Mouse (Mus musculus) stomach, embryonic 16.5 days (tissue): ENCODE data around the gene Glipr2. TPM values are rescaled to one million over a fixed set of nuclear protein-coding genes. Genes with fewer than 3 reads are reported as not detected.
A peak's percentile ranks its signal among the peaks of the same experiment; 100 is the strongest.

Source experiments
- ATAC-seq: fragments of 200-750 bp; cut with Nextera tagmentation; 2 replicates; pipeline ENCODE4 v1.8.0; 2017; ENCODE audit warnings: moderate number of reproducible peaks, moderate TSS enrichment; ENCODE audit not compliant: insufficient read depth, low FRiP score
- H3K27ac ChIP-seq: fragments of 300-500 bp; sonication (generic); 2 replicates; pipeline ENCODE4 v1.5.1; 2014; ENCODE audit warnings: low read length
- H3K27me3 ChIP-seq: fragments of 300-500 bp; sonication (generic); 2 replicates; pipeline ENCODE4 v1.6.1; 2014; ENCODE audit warnings: low read length, control low read depth, mixed read lengths; ENCODE audit not compliant: control insufficient read depth, insufficient read depth
- H3K36me3 ChIP-seq: fragments of 300-500 bp; sonication (generic); 2 replicates; pipeline ENCODE4 v1.6.1; 2014; ENCODE audit warnings: low read length; ENCODE audit not compliant: control insufficient read depth, insufficient read depth
- H3K4me1 ChIP-seq: fragments of 300-500 bp; sonication (generic); 2 replicates; pipeline ENCODE4 v1.6.1; 2014; ENCODE audit warnings: low read length, control low read depth, mixed read lengths; ENCODE audit not compliant: control insufficient read depth, insufficient read depth
- H3K4me2 ChIP-seq: fragments of 300-500 bp; sonication (generic); 2 replicates; pipeline ENCODE4 v1.6.1; 2014; ENCODE audit warnings: low read depth, low read length, mixed read lengths
- H3K4me3 ChIP-seq: fragments of 300-500 bp; sonication (generic); replicated peaks from 2 replicates; pipeline ENCODE4 v1.5.1; 2014; ENCODE audit warnings: mild to moderate bottlenecking, low read length
- H3K9ac ChIP-seq: fragments of 300-500 bp; sonication (generic); 2 replicates; pipeline ENCODE4 v1.6.1; 2014; ENCODE audit warnings: low read length
- H3K9me3 ChIP-seq: fragments of 300-500 bp; sonication (generic); replicated peaks from 2 replicates; pipeline ENCODE4 v1.6.1; 2016; ENCODE audit warnings: low read length, control low read depth; ENCODE audit not compliant: control insufficient read depth
- WGBS: fragments of 180-500 bp; shearing (Covaris S2); extraction: QIAGEN DNeasy Blood & Tissue Kit; methylation state at CpG from one replicate; pipeline ENCODE4 v1.1.7; 2014; 5-methylcytosine and 5-hydroxymethylcytosine counted together
- polyA plus RNA-seq: library from polyadenylated mRNA; unstranded; fragments of >200 nt; fragmentation: Nextera tagmentation; extraction: Ambion mirVana; gene quantifications from 2 replicates; pipeline ENCODE4 v1.2.1, GENCODE M21; 2015

Glipr2 gene
- 105 and 120 TPM in 2 replicates for polyA plus RNA-seq

DNA sequence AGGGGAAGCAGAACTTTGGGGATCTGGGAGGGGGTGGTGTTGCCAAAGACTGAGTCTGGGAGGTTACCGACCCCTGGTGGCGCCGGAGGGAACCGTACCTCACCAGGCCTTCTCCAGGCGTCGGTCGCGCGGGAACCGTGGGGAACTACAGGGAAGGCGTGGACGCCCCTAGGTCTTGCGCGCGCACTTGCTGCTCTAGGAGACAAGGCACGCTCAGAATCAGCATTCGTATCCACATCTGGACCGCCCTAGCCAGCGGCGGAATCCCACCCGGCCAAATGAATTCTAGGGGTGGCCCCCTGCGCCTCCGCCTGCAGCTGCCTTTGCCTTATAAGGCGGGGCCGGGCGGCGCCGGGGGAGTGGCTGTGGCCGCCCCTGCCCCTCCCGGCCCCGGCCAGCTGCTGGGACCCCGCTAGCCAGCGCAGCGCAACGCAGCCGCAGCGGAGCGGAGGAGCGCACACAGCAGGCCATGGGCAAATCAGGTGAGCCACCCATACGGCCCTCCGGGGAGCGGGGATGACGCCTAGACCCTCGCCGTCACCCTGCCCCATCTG, at the start of gene Glipr2:
TSS of gene Glipr2 (plus strand) at position 110 of the 554 bp plus-strand sequence.
- Histone ChIP-seq H3K9ac (peak within 1 kb of the TSS; percentile 76), H3K27me3 (no peaks in the 10 kb centered on the region), H3K9me3 (no peaks in the 10 kb centered on the region), H3K36me3 (no peaks in the 10 kb centered on the region), H3K27ac (peak within 1 kb of the TSS; percentile 92), H3K4me3 (peak within 1 kb of the TSS; percentile 71), H3K4me2 (peak within 1 kb of the TSS; percentile 89), H3K4me1 (peaks cover 22% of the 10 kb centered on the region)
- WGBS: under 1% methylated on average over 45 of the region's 45 CpGs
- peak; percentile 92 for ATAC-seq

DNA sequence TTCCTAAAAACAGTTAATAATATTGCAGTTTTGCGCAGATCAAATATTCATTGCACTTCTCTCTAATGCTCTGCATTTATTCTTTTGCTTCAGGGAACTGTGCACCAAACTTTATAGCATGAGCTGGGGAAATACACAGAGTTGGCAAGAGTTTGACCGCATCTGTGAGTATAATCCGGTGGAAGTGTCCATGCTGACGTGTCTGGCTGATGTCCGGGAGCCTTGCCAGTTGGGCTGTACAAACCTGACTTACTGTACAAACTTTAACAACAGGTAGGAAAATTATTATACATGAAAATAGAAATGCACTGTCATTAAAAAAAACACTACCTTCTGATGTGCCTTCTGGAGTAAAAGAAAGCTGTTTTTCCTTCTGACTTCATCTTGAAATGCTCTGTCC, 39.0 kb upstream of the Glipr2 start:
- no peaks in the 10 kb centered on the region for H3K36me3 ChIP-seq
- no peaks in the 10 kb centered on the region for H3K27me3 ChIP-seq
- H3K4me3 ChIP-seq: no peak overlapping the region
- WGBS: 91% methylated on average over 5 of the region's 5 CpGs
- no peak overlapping the region for H3K27ac ChIP-seq
- H3K9me3 ChIP-seq: no peaks in the 10 kb centered on the region
- no peak overlapping the region for H3K9ac ChIP-seq
- H3K4me1 ChIP-seq: no peaks in the 10 kb centered on the region
- ATAC-seq: no peak
- H3K4me2 ChIP-seq: no peak overlapping the region

DNA sequence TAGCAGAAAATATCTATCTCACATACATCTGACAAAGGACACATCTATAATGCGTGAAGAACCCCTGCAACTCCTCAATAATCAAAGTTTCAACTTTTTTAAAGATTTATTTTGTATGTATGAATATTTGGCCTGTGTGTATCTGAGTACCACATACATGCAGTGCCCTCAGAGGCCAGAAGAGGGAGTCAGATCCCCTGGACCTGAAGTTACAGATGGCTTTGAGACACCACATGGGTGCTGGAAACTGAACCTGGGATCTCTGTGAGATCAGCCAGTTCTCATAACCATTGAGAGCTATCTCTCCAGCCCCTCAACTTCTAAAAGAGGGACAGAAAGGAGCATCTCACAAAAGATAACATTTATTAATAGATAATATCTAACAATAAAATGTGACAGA, 36.6 kb upstream of the Glipr2 start:
- ATAC-seq: no peak
- H3K4me3 ChIP-seq: no peak overlapping the region
- no peak overlapping the region for H3K27ac ChIP-seq
- no peak overlapping the region for H3K4me2 ChIP-seq
- H3K9me3 ChIP-seq: no peaks in the 10 kb centered on the region
- H3K9ac ChIP-seq: no peak overlapping the region
- H3K27me3 ChIP-seq: no peaks in the 10 kb centered on the region
- 94% methylated on average over 1 of the region's 1 CpGs for WGBS
- H3K36me3 ChIP-seq: no peaks in the 10 kb centered on the region
- no peaks in the 10 kb centered on the region for H3K4me1 ChIP-seq

DNA sequence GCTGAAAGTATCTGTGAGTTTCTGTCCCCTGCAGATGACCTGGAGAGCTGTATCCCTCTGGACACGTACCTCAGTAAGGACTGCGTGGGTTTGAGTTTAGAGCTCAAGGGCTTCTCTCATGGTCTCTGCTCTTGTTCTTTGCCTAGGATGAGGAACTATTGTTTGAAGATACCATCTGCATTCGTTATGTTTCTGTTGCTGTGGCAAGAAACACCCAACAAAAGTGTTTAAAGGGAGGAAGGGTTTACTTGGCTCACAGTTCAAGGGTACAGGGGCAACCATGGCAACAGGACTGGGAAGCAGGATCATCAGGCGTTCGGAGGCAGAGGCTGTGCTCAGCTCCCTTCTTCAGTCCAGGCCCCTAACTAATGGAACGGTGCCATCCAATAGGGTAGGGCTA, 32.1 kb upstream of the Glipr2 start:
- Histone ChIP-seq H3K9me3 (no peaks in the 10 kb centered on the region), H3K9ac (no peak overlapping the region), H3K36me3 (0 out of 2 replicates have a peak, but pooled peaks cover 7% of the 10 kb centered on the region), H3K4me1 (no peaks in the 10 kb centered on the region), H3K27me3 (no peaks in the 10 kb centered on the region), H3K27ac (no peak overlapping the region), H3K4me3 (no peak overlapping the region), H3K4me2 (no peak overlapping the region)
- no peak for ATAC-seq
- 87% methylated on average over 6 of the region's 6 CpGs for WGBS

GRCm38 (mm10) chr4:43925779-43926178, 31.4 kb upstream of the Glipr2 start:
- Histone ChIP-seq H3K4me1 (no peaks in the 10 kb centered on the region), H3K9me3 (no peaks in the 10 kb centered on the region), H3K9ac (no peak overlapping the region), H3K4me2 (no peak overlapping the region), H3K4me3 (no peak overlapping the region), H3K27me3 (no peaks in the 10 kb centered on the region), H3K27ac (no peak overlapping the region), H3K36me3 (0 out of 2 replicates have a peak, but pooled peaks cover 7% of the 10 kb centered on the region)
- peak; percentile 58; the same call in 1 of the 2 replicates for ATAC-seq
- 14% methylated on average over 3 of the region's 3 CpGs for WGBS

GRCm38 (mm10) chr4:43927826-43928225, 29.4 kb upstream of the Glipr2 start:
- Histone ChIP-seq H3K4me3 (no peak overlapping the region), H3K9me3 (no peaks in the 10 kb centered on the region)
- 94% methylated on average over 3 of the region's 3 CpGs for WGBS

GRCm38 (mm10) chr4:43931877-43932276, 25.3 kb upstream of the Glipr2 start:
- Histone ChIP-seq H3K4me3 (no peak overlapping the region), H3K4me1 (no peaks in the 10 kb centered on the region), H3K9ac (no peak overlapping the region), H3K27ac (no peak overlapping the region), H3K27me3 (no peaks in the 10 kb centered on the region), H3K4me2 (no peak overlapping the region), H3K36me3 (0 out of 2 replicates have a peak, but pooled peaks cover 11% of the 10 kb centered on the region), H3K9me3 (no peaks in the 10 kb centered on the region)
- 67% methylated on average over 4 of the region's 4 CpGs for WGBS
- ATAC-seq: no peak

More at GRCm38 (mm10) chr4:43927826-43928225, 29.4 kb upstream of the Glipr2 start:
- ATAC-seq: no peak
- H3K36me3 ChIP-seq: 0 out of 2 replicates have a peak, but pooled peaks cover 11% of the 10 kb centered on the region
- no peak overlapping the region for H3K4me2 ChIP-seq
- H3K27ac ChIP-seq: no peak overlapping the region
- H3K27me3 ChIP-seq: no peaks in the 10 kb centered on the region
- no peak overlapping the region for H3K9ac ChIP-seq
- no peaks in the 10 kb centered on the region for H3K4me1 ChIP-seq

DNA sequence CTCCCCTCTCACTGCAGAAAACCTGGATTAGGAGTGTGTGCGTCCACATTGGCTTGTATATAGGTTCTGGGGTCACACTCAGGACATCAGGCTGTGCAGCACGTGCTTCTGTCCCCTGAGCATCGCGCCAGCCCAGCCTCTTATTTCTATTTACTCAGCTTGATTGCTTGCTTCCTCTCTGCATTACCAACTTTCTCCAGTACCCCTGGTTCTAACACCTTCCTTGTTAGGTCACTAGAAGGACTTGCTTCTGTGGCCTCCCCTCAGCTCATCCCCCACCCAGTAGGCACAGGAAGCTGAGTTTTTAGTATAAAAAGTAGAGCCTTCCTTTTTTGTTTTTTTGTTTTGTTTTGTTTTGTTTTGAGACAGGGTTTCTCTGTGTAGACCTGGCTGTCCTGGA, 21.0 kb upstream of the Glipr2 start:
- no peaks in the 10 kb centered on the region for H3K27me3 ChIP-seq
- H3K4me3 ChIP-seq: no peak overlapping the region
- WGBS: 72% methylated on average over 4 of the region's 4 CpGs
- no peaks in the 10 kb centered on the region for H3K4me1 ChIP-seq
- H3K36me3 ChIP-seq: peaks cover 7% of the 10 kb centered on the region; the same call in 1 of the 2 replicates
- no peak overlapping the region for H3K9ac ChIP-seq
- no peak overlapping the region for H3K27ac ChIP-seq
- no peak overlapping the region for H3K4me2 ChIP-seq
- H3K9me3 ChIP-seq: no peaks in the 10 kb centered on the region
- ATAC-seq: no peak

GRCm38 (mm10) chr4:43936749-43937674, 20.2 kb upstream of the Glipr2 start:
- Histone ChIP-seq H3K4me2 (no peak overlapping the region), H3K27me3 (no peaks in the 10 kb centered on the region), H3K27ac (no peak overlapping the region), H3K4me3 (no peak overlapping the region), H3K9me3 (no peaks in the 10 kb centered on the region), H3K4me1 (no peaks in the 10 kb centered on the region), H3K36me3 (peaks cover 4% of the 10 kb centered on the region; the same call in 1 of the 2 replicates), H3K9ac (no peak overlapping the region)
- WGBS: 70% methylated on average over 14 of the region's 14 CpGs
- no peak; the same call in 1 of the 2 replicates for ATAC-seq
